Mouse (Mus musculus): ENCODE results near the gene Slc25a5. TPM values are rescaled to one million over a fixed set of nuclear protein-coding genes. Genes with fewer than 3 reads are reported as not detected.

The Slc25a5 gene
- polyA plus RNA-seq (2012; rRNA removed): 331 and 391 TPM in 2 replicates

DNA sequence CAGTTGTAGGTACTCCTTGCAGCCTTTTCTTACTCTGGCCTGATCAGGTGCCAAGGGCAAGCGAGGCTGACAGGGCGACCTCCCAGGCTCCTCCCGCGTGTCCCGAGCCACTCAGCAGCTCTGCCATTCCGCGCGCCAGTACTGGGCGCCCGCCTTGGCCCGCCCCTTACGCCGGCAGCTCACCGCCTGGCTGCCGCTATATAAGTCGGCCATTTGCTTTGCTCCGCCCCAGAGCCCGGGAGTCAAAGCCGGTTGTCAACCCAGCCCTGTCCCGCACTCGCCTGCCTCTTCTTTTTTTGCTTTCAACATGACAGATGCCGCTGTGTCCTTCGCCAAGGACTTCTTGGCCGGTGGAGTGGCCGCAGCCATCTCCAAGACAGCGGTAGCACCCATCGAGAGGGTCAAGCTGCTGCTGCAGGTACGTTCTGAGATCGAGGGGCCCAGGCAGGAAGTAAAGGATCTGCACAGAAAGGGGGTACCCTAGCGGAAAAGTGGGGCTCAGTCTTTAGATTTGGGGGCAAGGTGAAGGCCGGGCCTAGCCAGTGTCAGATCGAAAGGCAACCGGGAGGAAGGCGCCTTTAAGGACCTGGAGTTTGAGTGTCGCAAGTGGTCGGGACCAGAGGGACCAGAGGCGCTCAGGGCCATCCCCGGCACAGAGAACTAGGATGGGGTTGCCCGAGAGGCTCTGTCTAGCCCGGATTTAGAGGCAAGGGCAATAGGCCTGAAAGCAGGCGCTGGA lies at the start of gene Slc25a5:
Gene Slc25a5, plus strand, starts transcription at position 228 of the 739 bp plus-strand sequence.

Other genes starting within 250 kb of the Slc25a5 start
- 44.4 and 55.9 TPM in 2 replicates for gene Pgrmc1, start 197.4 kb upstream of the Slc25a5 start, polyA plus RNA-seq (2012; rRNA removed)
- gene Akap17b, start 150.3 kb upstream of the Slc25a5 start, polyA plus RNA-seq (2012; rRNA removed): 0.62 and 0.65 TPM in 2 replicates
- 0.37 and 0.49 TPM in 2 replicates for gene Slc25a43, start 52.0 kb upstream of the Slc25a5 start, polyA plus RNA-seq (2012; rRNA removed)
- 15.9 and 20.7 TPM in 2 replicates for gene Ube2a, start 78.2 kb downstream of the Slc25a5 start, polyA plus RNA-seq (2012; rRNA removed)
- 6.6 and 7.8 TPM in 2 replicates for gene C330007P06Rik, start 78.5 kb downstream of the Slc25a5 start, polyA plus RNA-seq (2012; rRNA removed)
- 3.2 and 3.3 TPM in 2 replicates for gene Nkrf, start 107.2 kb downstream of the Slc25a5 start, polyA plus RNA-seq (2012; rRNA removed)
- 3.3 and 3.5 TPM in 2 replicates for gene Sept6, start 196.1 kb downstream of the Slc25a5 start, polyA plus RNA-seq (2012; rRNA removed)

Measured in liver, embryonic 14 days (tissue).